Mouse (Mus musculus): ENCODE data around the gene Alpk1.

DNA sequence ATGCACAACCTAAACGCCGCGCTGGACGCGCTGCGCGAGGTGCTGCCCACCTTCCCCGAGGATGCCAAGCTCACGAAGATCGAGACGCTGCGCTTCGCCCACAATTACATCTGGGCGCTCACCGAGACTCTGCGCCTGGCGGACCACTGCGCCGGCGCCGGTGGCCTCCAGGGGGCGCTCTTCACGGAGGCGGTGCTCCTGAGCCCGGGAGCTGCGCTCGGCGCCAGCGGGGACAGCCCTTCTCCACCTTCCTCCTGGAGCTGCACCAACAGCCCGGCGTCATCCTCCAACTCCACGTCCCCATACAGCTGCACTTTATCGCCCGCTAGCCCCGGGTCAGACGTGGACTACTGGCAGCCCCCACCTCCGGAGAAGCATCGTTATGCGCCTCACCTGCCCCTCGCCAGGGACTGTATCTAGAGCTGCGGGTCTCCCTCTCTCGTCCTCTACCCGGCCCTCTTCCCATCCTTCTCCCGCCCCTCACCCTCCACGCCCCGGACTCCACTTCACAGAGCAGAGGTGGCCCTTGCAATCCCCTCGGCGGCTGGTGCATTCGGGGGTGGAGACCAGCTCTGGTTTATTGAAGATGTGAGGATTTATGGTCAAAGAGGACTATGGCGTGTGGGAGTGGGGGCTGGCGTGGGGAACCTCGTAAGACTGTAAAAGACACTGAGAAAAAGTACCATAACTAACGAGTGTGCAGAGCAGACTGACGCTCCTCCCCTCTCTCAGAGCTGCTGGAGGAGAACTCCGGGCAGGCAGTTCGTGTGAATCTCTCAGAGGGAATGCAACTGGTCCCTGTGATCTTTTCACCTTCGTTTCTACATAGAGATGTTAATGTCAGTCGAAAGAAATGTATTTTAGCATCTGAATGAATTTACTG lies 146.0 kb downstream of the Alpk1 start:
- TF ChIP-seq EP300 (IDR thresholded peaks at IDR 0.05; ENCODE audit: low read depth) (no peak), CTCF (IDR thresholded peaks at IDR 0.05; ENCODE audit: low read depth) (peak; percentile 87)

Data from liver, embryonic 14.5 days (tissue).